ENCODE assay signal across 7 mouse cellular contexts in the genomic region with DNA sequence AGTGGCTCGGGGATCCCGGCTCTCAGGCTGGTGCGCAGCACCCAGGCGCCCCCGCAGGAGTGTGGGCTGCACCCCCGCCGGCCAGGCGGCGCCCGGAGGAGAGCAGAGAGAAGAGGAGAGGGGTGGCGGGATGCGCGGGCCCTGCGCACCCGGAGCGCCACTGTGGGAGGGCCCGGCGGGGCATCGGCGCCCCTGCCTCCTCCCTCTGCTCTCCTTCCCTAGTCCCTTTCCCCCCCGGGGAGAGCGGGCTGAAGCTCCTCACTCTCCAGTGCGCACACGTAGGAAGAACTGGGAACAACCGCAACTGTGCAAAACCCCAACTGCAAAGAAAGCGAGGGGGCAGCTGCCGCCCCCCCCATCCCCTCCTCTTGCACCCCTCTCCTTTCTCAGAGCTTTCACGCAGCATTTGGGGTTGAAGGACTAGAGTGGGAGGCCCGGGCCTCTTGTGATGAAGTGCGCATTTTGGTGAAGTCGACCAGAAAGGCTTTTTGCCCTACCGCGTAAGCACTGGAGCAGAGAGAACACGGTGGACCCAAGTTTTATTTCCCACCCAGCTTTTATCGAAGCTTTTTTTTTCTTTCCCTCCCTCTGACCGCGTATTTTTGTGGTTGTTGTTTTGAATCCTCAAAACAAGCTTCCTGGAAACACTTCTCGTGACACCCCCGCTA. TPM values are rescaled to one million over a fixed set of nuclear protein-coding genes. Genes with fewer than 3 reads are reported as not detected.
DNase-seq lines count a peak whose midpoint lies in the region; ATAC-seq and TF ChIP-seq lines count a peak whose summit lies in the region.

No protein-coding gene starts in this region.

- no peaks in the 10 kb centered on the region; the same call in 1 of the 2 replicates for H3K4me1 ChIP-seq in stomach, postnatal 0 days (replicated peaks; ENCODE audit: control insufficient read depth, insufficient read depth)

- peak overlapping the region; percentile 93 for H3K9ac ChIP-seq in stomach, postnatal 0 days (ENCODE audit: low read length)

- peak overlapping the region; percentile 98 for H3K27ac ChIP-seq in stomach, postnatal 0 days (replicated peaks)

- peak overlapping the region; percentile 69 for H3K4me2 ChIP-seq in stomach, postnatal 0 days (replicated peaks; ENCODE audit: low read depth)

- ATAC-seq in hematopoietic stem cell, adult 5-6 weeks (replicated peaks in 1 of 2; ENCODE audit: insufficient read depth in 1 of 2, low FRiP score in 2 of 2, low TSS enrichment in 1 of 2, low read depth in 1 of 2, poor library complexity in 2 of 2, severe bottlenecking in 2 of 2): peak; percentile 6 to 7; a peak in 3 of 4 replicates
- ATAC-seq in stomach, postnatal 0 days (ENCODE audit: low FRiP score, low TSS enrichment): peak; percentile 64

- TF ChIP-seq EP300 in stomach, postnatal 0 days (optimal IDR thresholded peaks at IDR 0.05): no peak

- peak overlapping the region; percentile 97 for H3K4me3 ChIP-seq in stomach, postnatal 0 days (ENCODE audit: low read depth, low read length)

- peak; percentile 2; the same call in 1 of the 2 replicates for TF ChIP-seq CTCF in stomach, postnatal 0 days (IDR thresholded peaks at IDR 0.05; ENCODE audit: low read depth)

- DNase-seq in ovary, postnatal 14 days (ENCODE audit: low spot score): peak; percentile 56
- DNase-seq in ovary, postnatal 36 days (ENCODE audit: low spot score): no peak
- peak; percentile 50 for DNase-seq in brain, embryonic 18.5 days (ENCODE audit: low read depth, low spot score)
- DNase-seq in lung, postnatal 36 days: peak; percentile 49
- DNase-seq in stomach, postnatal 0 days (ENCODE audit: low spot score): no peak
- DNase-seq in thymus, postnatal 36 days: no peak

- under 1% methylated on average over 26 of the region's 39 CpGs for WGBS in stomach, postnatal 0 days

- H3K27me3 ChIP-seq in stomach, postnatal 0 days (ENCODE audit: control insufficient read depth, insufficient read depth, low read length): no peaks in the 10 kb centered on the region

- H3K36me3 ChIP-seq in stomach, postnatal 0 days (ENCODE audit: control insufficient read depth, insufficient read depth, low read length): no peaks in the 10 kb centered on the region

- H3K9me3 ChIP-seq in stomach, postnatal 0 days (ENCODE audit: control insufficient read depth, low read length): no peaks in the 10 kb centered on the region

RNA-seq across cellular contexts. Expression of gene Cd47, which starts 55.6 kb away (rescaled TPM):
- 146 and 222 TPM in 2 replicates for total RNA-seq in hematopoietic stem cell, adult 5-6 weeks (2017)
- 95.2 and 100 TPM in 2 replicates for polyA plus RNA-seq in stomach, postnatal 0 days (2015; fragmentation: Nextera tagmentation; extraction: Ambion mirVana)

Comparison
In these comparisons a context has a peak if more than half of its experiments do, and no peak if none do; other contexts are left out.
1. DNase-seq: peak in ovary, postnatal 14 days (single experiment), brain, embryonic 18.5 days (single experiment) and lung, postnatal 36 days (single experiment); none in ovary, postnatal 36 days (single experiment), stomach, postnatal 0 days (single experiment) and thymus, postnatal 36 days (0 of 2).